Mouse (Mus musculus) embryonic fibroblast, embryonic 13.5 days (primary cell): Measurements from ENCODE around the gene Mcat.

Experiments
- CTCF ChIP-seq: IDR thresholded peaks from 2 replicates; pipeline ENCODE4 v1.5.1; 2011; ENCODE audit warnings: mild to moderate bottlenecking, control low read depth, low read length, moderate library complexity, borderline replicate concordance; ENCODE audit not compliant: insufficient read depth
- POLR2A ChIP-seq: IDR thresholded peaks from 2 replicates; pipeline ENCODE4 v1.6.1; 2011; ENCODE audit warnings: low read depth, mild to moderate bottlenecking, control low read depth, low read length, moderate library complexity

GRCm38 (mm10) chr15:83602372-83603045 lies 38.9 kb upstream of the Mcat start:
- no peak for TF ChIP-seq CTCF
- no peak for TF ChIP-seq POLR2A
